Mouse (Mus musculus) cortical plate, adult 2 months (tissue): Measurements from ENCODE around the gene Ptprj.

Source experiments
- CTCF ChIP-seq: fragments of 200-500 bp; IDR thresholded peaks from 2 replicates; pipeline ENCODE4 v1.5.1; 2011; ENCODE audit warnings: mild to moderate bottlenecking, control low read depth, low read length; ENCODE audit not compliant: insufficient read depth; ENCODE audit errors: extremely low read depth
- POLR2A ChIP-seq: fragments of 200-500 bp; IDR thresholded peaks from 2 replicates; pipeline ENCODE4 v1.6.1; 2011; ENCODE audit warnings: mild to moderate bottlenecking, low read length, control low read depth; ENCODE audit not compliant: insufficient read depth; ENCODE audit errors: extremely low read depth

DNA sequence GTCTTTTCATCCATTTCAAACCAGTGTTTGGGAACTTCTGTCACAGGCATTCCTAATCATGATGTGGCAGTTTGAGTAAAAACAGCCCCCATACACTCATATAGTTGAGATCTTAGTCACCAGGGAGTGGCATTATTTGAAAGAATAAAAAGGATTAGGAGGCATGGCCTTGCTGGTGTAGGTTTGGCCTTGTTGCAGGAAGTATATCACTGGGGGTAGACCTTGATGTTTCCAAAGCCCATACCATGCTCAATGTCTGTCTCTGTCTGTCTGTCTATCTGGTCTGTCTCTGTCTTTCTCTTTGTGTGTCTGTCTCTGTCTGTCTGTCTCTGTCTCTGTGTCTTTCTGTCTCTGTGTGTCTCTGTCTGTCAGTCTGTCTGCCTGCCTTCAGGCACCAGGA, 79.6 kb downstream of the Ptprj start:
- TF ChIP-seq CTCF, result no peak
- no peak for TF ChIP-seq POLR2A
